Mouse (Mus musculus): ENCODE data around the gene Bcl2l15.

DNA sequence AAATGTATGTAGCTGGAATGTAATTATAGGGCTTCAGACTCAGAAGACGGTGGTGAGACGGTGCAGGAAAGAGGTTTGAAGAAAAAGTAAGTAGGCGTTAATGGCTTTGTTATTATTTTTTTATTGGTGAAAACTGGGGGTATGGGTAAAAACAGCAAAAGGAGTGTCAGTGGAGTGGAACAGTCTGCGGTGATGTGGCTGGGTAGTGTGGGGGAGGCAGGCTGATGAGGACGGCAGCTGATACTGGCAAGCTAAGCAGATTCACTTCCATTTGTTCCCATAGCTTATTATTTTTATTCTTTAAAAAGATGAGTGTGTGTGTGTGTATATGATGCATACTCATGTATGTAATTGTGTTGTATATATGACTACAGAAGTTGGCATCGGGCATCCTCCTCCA lies 19.1 kb downstream of the Bcl2l15 start:
- no peak for TF ChIP-seq POLR2A (IDR thresholded peaks at IDR 0.05; ENCODE audit: low read depth, low read length)
- no peak for TF ChIP-seq CTCF (IDR thresholded peaks at IDR 0.05; ENCODE audit: extremely low read depth, insufficient read depth, insufficient read length, insufficient replicate concordance)
